Mouse (Mus musculus) cerebellum, postnatal 36 days (tissue): Measurements from ENCODE around the gene Kcnk12.

Experiments used
- DNase-seq, 2 experiments: peaks; one replicate each; pipeline ENCODE4 v3.0.0; 2021 to 2022; ENCODE audit warnings: mixed read lengths in 2 of 2

The Kcnk12 gene

GRCm38 (mm10) chr17:87696814-87697213 lies 101.0 kb downstream of the Kcnk12 start:
- DNase-seq, result no peak

- DNase-seq, result no peak
Measured at GRCm38 (mm10) chr17:87695874-87696465, 101.8 kb downstream of the Kcnk12 start.
